ENCODE assay signal across 11 mouse cellular contexts in genomic region chr8:127498997-127499719, GRCm38 (mm10).
DNase-seq lines count a peak whose midpoint lies in the region; ATAC-seq lines count a peak whose summit lies in the region.
"Had no signal": no experiment of that assay in that cellular context is flagged by ENCODE, and none has a peak within 500 bp of the region (broad histone marks: within the 10 kb centered on the region; RNA-seq: fewer than 3 reads in every experiment).

No protein-coding gene starts in this region.

- H3K27ac ChIP-seq in liver, embryonic 15.5 days (replicated peaks) = no peak overlapping the region
- H3K27ac ChIP-seq in liver, embryonic 11.5 days (ENCODE audit: low read depth, low read length) = no peak overlapping the region
- H3K27ac ChIP-seq in forebrain, embryonic 13.5 days = peak overlapping the region; percentile 75
- H3K27ac ChIP-seq in midbrain, embryonic 13.5 days = peak overlapping the region; percentile 41
- H3K27ac ChIP-seq in limb, embryonic 10.5 days = no peak overlapping the region

- no peak for DNase-seq in liver, embryonic 11.5 days (ENCODE audit: low spot score)
- DNase-seq in limb, embryonic 10.5 days (ENCODE audit: low spot score) = no peak
- DNase-seq: gastrocnemius, postnatal 14 days; kidney, adult 11 months; layer of hippocampus, adult 9-11 months; right cerebral cortex, postnatal 25 days had no signal

- 60% methylated on average over 13 of the region's 13 CpGs for WGBS in liver, embryonic 15.5 days (ENCODE audit: insufficient replicate concordance)
- WGBS in liver, embryonic 11.5 days = 76% methylated on average over 13 of the region's 13 CpGs
- 12% methylated on average over 13 of the region's 13 CpGs for WGBS in forebrain, embryonic 13.5 days
- WGBS in midbrain, embryonic 13.5 days = 6% methylated on average over 13 of the region's 13 CpGs
- 81% methylated on average over 13 of the region's 13 CpGs for WGBS in limb, embryonic 10.5 days

- no peaks in the 10 kb centered on the region; the same call in 1 of the 2 replicates for H3K4me1 ChIP-seq in liver, embryonic 15.5 days (replicated peaks)
- H3K4me1 ChIP-seq in liver, embryonic 11.5 days (replicated peaks; ENCODE audit: control insufficient read depth, insufficient read depth, low read length) = peaks cover 9% of the 10 kb centered on the region
- peaks cover 45% of the 10 kb centered on the region for H3K4me1 ChIP-seq in forebrain, embryonic 13.5 days
- H3K4me1 ChIP-seq in midbrain, embryonic 13.5 days (replicated peaks) = peaks cover 37% of the 10 kb centered on the region
- H3K4me1 ChIP-seq in limb, embryonic 10.5 days = peaks cover 6% of the 10 kb centered on the region; the same call in 1 of the 2 replicates

- H3K4me2 ChIP-seq in liver, embryonic 15.5 days = peak overlapping the region; percentile 44; the same call in 1 of the 2 replicates
- no peak overlapping the region for H3K4me2 ChIP-seq in liver, embryonic 11.5 days
- H3K4me2 ChIP-seq in forebrain, embryonic 13.5 days = 0 out of 2 replicates have a peak overlapping the region, but pooled peaks have one; percentile 10
- no peak overlapping the region for H3K4me2 ChIP-seq in midbrain, embryonic 13.5 days (replicated peaks)

- H3K9ac ChIP-seq in liver, embryonic 15.5 days = no peak overlapping the region
- no peak overlapping the region for H3K9ac ChIP-seq in liver, embryonic 11.5 days (ENCODE audit: low read depth, low read length)
- no peak overlapping the region for H3K9ac ChIP-seq in forebrain, embryonic 13.5 days
- 0 out of 2 replicates have a peak overlapping the region, but pooled peaks have one; percentile 4 for H3K9ac ChIP-seq in midbrain, embryonic 13.5 days (replicated peaks)

- no peaks in the 10 kb centered on the region for H3K9me3 ChIP-seq in liver, embryonic 15.5 days (replicated peaks)
- no peaks in the 10 kb centered on the region for H3K9me3 ChIP-seq in liver, embryonic 11.5 days (ENCODE audit: control insufficient read depth, low read length)
- no peaks in the 10 kb centered on the region for H3K9me3 ChIP-seq in forebrain, embryonic 13.5 days (replicated peaks)
- no peaks in the 10 kb centered on the region for H3K9me3 ChIP-seq in midbrain, embryonic 13.5 days
- H3K9me3 ChIP-seq in limb, embryonic 10.5 days (replicated peaks) = no peaks in the 10 kb centered on the region

- no peak overlapping the region for H3K4me3 ChIP-seq in liver, embryonic 15.5 days (replicated peaks)
- no peak overlapping the region for H3K4me3 ChIP-seq in liver, embryonic 11.5 days (ENCODE audit: low read depth, low read length)
- H3K4me3 ChIP-seq in forebrain, embryonic 13.5 days = no peak overlapping the region
- no peak overlapping the region for H3K4me3 ChIP-seq in midbrain, embryonic 13.5 days (replicated peaks)
- H3K4me3 ChIP-seq in limb, embryonic 10.5 days = no peak overlapping the region

- ATAC-seq in liver, embryonic 15.5 days (ENCODE audit: insufficient read depth) = no peak
- no peak for ATAC-seq in liver, embryonic 11.5 days (replicated peaks; ENCODE audit: low FRiP score)
- ATAC-seq in forebrain, embryonic 13.5 days = no peak; the same call in 1 of the 2 replicates
- ATAC-seq in midbrain, embryonic 13.5 days = 0 out of 2 replicates have a peak, but pooled peaks have one; percentile 31
- no peak for ATAC-seq in cerebellum, adult (ENCODE audit: insufficient number of reproducible peaks, low FRiP score, low TSS enrichment)
- ATAC-seq in erythroblast, adult 5-6 weeks (replicated peaks; ENCODE audit: low FRiP score, poor library complexity, severe bottlenecking) = no peak

- no peaks in the 10 kb centered on the region for H3K27me3 ChIP-seq in liver, embryonic 15.5 days
- no peaks in the 10 kb centered on the region for H3K27me3 ChIP-seq in liver, embryonic 11.5 days (replicated peaks; ENCODE audit: control insufficient read depth, insufficient read depth, low read length)
- no peaks in the 10 kb centered on the region for H3K27me3 ChIP-seq in forebrain, embryonic 13.5 days
- H3K27me3 ChIP-seq in midbrain, embryonic 13.5 days = 0 out of 2 replicates have a peak, but pooled peaks cover 2% of the 10 kb centered on the region
- H3K27me3 ChIP-seq in limb, embryonic 10.5 days (ENCODE audit: low read depth, poor library complexity, severe bottlenecking) = no peaks in the 10 kb centered on the region

- H3K36me3 ChIP-seq in liver, embryonic 15.5 days (replicated peaks) = no peaks in the 10 kb centered on the region
- no peaks in the 10 kb centered on the region for H3K36me3 ChIP-seq in liver, embryonic 11.5 days (ENCODE audit: control insufficient read depth, insufficient read depth, low read length)
- no peaks in the 10 kb centered on the region for H3K36me3 ChIP-seq in forebrain, embryonic 13.5 days (ENCODE audit: poor library complexity, severe bottlenecking)
- no peaks in the 10 kb centered on the region for H3K36me3 ChIP-seq in midbrain, embryonic 13.5 days
- no peaks in the 10 kb centered on the region for H3K36me3 ChIP-seq in limb, embryonic 10.5 days

Comparison
In these comparisons a context has a peak if more than half of its experiments do, and no peak if none do; other contexts are left out.
1. H3K4me2 ChIP-seq: peak in liver, embryonic 15.5 days (single experiment) and forebrain, embryonic 13.5 days (single experiment); none in liver, embryonic 11.5 days (single experiment) and midbrain, embryonic 13.5 days (single experiment).
2. H3K27ac ChIP-seq: peak in forebrain, embryonic 13.5 days (single experiment) and midbrain, embryonic 13.5 days (single experiment); none in liver, embryonic 15.5 days (single experiment), liver, embryonic 11.5 days (single experiment) and limb, embryonic 10.5 days (single experiment).